Mouse (Mus musculus) lung, embryonic 16.5 days (tissue): Measurements from ENCODE around the gene Ciao2b. TPM values are rescaled to one million over a fixed set of nuclear protein-coding genes. Genes with fewer than 3 reads are reported as not detected.

ENCODE experiments used
- ATAC-seq: fragments of 200-750 bp; cut with Nextera tagmentation; 2 replicates; pipeline ENCODE4 v1.8.0; 2017; ENCODE audit warnings: low read depth, mild to moderate bottlenecking, moderate library complexity
- H3K27ac ChIP-seq: fragments of 300-500 bp; sonication (generic); 2 replicates; pipeline ENCODE4 v1.5.1; 2014; ENCODE audit warnings: mild to moderate bottlenecking, control low read depth, low read length
- H3K27me3 ChIP-seq: fragments of 300-500 bp; sonication (generic); 2 replicates; pipeline ENCODE4 v1.6.1; 2014; ENCODE audit warnings: low read depth, low read length, mixed read lengths; ENCODE audit not compliant: control insufficient read depth, insufficient read depth
- H3K36me3 ChIP-seq: fragments of 300-500 bp; sonication (generic); 2 replicates; pipeline ENCODE4 v1.6.1; 2014; ENCODE audit warnings: low read length; ENCODE audit not compliant: control insufficient read depth, insufficient read depth
- H3K4me1 ChIP-seq: fragments of 300-500 bp; sonication (generic); replicated peaks from 2 replicates; pipeline ENCODE4 v1.6.1; 2014; ENCODE audit warnings: low read length, mixed read lengths; ENCODE audit not compliant: control insufficient read depth, insufficient read depth
- H3K4me2 ChIP-seq: fragments of 300-500 bp; sonication (generic); 2 replicates; pipeline ENCODE4 v1.6.1; 2014; ENCODE audit warnings: low read depth, low read length, control low read depth
- H3K4me3 ChIP-seq: fragments of 300-500 bp; sonication (generic); 2 replicates; pipeline ENCODE4 v1.5.1; 2014; ENCODE audit warnings: mild to moderate bottlenecking, low read length, control low read depth
- H3K9ac ChIP-seq: fragments of 300-500 bp; sonication (generic); 2 replicates; pipeline ENCODE4 v1.6.1; 2014; ENCODE audit warnings: low read length, control low read depth
- H3K9me3 ChIP-seq: fragments of 300-500 bp; sonication (generic); 2 replicates; pipeline ENCODE4 v1.6.1; 2016; ENCODE audit warnings: low read length; ENCODE audit not compliant: control insufficient read depth
- WGBS: fragments of 180-500 bp; shearing (Covaris S2); extraction: QIAGEN DNeasy Blood & Tissue Kit; methylation state at CpG from one replicate; pipeline ENCODE4 v1.1.7; 2014; 5-methylcytosine and 5-hydroxymethylcytosine counted together
- polyA plus RNA-seq: library from polyadenylated mRNA; unstranded; fragments of >200 nt; fragmentation: Nextera tagmentation; extraction: Ambion mirVana; gene quantifications from 2 replicates; pipeline ENCODE4 v1.2.1, GENCODE M21; 2015

Ciao2b gene
- polyA plus RNA-seq, 1 experiment from 2014 or later = 109 TPM

DNA sequence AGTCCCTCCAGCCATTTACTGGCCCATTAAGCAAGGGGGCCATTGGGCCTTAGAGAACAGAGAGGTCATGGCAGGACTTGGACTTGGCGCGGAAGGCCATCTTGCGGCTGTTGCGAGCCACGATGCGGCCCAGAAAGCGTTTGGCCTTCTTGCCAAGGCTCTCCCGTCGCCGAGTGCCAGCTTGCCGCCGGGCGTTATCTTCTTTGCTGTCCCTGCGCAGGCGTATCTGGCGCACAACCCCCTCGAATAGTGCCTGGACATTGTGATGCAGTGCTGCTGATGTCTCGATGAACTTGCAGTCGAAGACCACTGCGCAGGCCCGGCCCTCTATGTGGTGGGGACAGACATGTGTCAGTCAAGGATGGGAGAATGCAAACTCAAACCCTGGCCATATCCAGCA, 13.4 kb downstream of the Ciao2b start:
- Histone ChIP-seq H3K4me2 (no peak overlapping the region), H3K4me1 (peaks cover 15% of the 10 kb centered on the region), H3K27me3 (no peaks in the 10 kb centered on the region; the same call in 1 of the 2 replicates), H3K36me3 (no peaks in the 10 kb centered on the region), H3K9ac (no peak overlapping the region), H3K4me3 (no peak overlapping the region), H3K27ac (no peak overlapping the region), H3K9me3 (no peaks in the 10 kb centered on the region)
- WGBS = 93% methylated on average over 21 of the region's 21 CpGs
- no peak for ATAC-seq

DNA sequence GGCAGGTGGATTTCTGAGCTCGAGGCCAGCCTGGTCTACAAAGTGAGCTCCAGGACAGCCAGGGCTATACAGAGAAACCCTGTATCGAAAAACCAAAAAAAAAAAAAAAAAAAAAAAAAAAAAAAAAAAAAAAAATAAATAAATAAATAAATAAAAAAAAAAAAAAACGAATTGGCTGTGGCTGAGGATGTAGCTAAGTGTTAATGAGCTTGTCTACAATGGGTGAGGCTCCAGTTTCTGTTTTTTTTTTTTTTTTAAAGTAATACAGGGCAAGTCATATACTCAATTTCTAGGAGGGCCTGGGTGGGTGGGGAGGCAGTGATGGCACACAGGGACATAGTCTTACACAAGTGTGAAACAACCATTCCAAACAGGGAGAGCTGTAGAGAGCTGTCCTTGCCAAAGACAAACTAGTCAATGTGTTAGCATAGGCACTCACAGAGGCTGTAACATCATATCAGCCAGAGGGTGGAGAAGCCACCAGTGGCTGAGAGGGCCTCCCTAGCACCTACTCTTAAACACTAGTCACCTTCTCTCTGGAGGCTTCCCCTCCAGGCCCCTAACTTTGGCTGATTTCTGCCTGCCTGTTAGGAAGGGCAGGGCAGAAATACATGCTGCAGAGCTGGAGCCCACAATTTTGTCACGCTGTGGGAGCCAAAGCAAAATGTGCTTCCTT, 14.6 kb downstream of the Ciao2b start:
- Histone ChIP-seq H3K4me3 (no peak overlapping the region), H3K4me1 (peaks cover 15% of the 10 kb centered on the region), H3K36me3 (no peaks in the 10 kb centered on the region), H3K27ac (no peak overlapping the region), H3K9me3 (no peaks in the 10 kb centered on the region), H3K9ac (no peak overlapping the region), H3K4me2 (no peak overlapping the region), H3K27me3 (no peaks in the 10 kb centered on the region; the same call in 1 of the 2 replicates)
- ATAC-seq = no peak
- WGBS = 72% methylated on average over 4 of the region's 4 CpGs

DNA sequence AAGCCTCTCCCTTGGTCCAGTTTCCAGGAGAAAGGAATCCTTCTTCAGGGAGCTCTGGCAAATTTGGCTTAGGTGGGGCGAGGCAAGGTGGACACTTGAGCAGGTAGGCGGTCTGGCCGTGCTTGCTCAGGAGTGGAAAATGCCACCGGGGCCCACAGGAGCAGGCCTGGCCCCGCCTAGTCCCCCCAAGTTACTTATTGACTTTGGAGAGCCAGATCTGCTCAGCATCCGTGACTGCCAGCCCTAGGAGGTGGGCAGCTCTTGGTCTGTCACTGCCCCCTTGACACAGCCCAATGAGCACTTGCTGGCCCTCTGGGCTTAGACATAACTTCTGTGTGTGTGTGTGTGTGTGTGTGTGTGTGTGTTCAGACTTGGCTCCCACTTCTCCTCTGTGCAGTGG, 17.6 kb downstream of the Ciao2b start, which contains the start of gene Cdh16:
Cdh16 (minus strand) TSS at position 236 of the 400 bp plus-strand sequence.
- peak; percentile 93 for ATAC-seq
- 60% methylated on average over 6 of the region's 6 CpGs for WGBS
- Histone ChIP-seq H3K9me3 (no peaks in the 10 kb centered on the region), H3K9ac (peak within 1 kb of the TSS; percentile 42), H3K4me3 (peak within 1 kb of the TSS; percentile 28), H3K27me3 (no peaks in the 10 kb centered on the region), H3K4me2 (peak within 1 kb of the TSS; percentile 39), H3K27ac (peak within 1 kb of the TSS; percentile 91), H3K4me1 (peaks cover 3% of the 10 kb centered on the region; the same call in 1 of the 2 replicates), H3K36me3 (no peaks in the 10 kb centered on the region)

DNA sequence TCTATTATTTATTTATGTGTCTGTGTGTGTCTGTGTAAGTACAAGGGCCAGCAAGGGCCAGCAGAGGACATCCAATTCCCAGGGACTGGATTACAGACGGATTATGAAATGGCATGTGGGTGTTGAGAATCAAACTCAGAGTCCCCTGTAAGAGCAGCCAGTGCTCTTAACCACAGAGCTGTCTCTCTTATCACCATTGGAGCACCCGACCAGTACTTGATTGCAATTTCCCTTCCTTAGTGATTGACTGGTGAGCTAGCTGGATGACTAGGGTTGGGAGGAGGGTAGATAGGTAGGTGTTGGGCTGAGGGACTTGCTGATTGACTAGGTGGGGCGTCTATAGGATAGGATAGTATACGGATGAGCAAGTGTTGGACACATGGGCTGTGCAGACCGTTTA, 21.0 kb downstream of the Ciao2b start:
- Histone ChIP-seq H3K9ac (no peak overlapping the region), H3K27me3 (no peaks in the 10 kb centered on the region), H3K4me2 (no peak overlapping the region), H3K4me3 (no peak overlapping the region), H3K4me1 (peaks cover 3% of the 10 kb centered on the region; the same call in 1 of the 2 replicates), H3K27ac (no peak overlapping the region), H3K9me3 (no peaks in the 10 kb centered on the region), H3K36me3 (no peaks in the 10 kb centered on the region)
- 64% methylated on average over 5 of the region's 5 CpGs for WGBS
- ATAC-seq = no peak

DNA sequence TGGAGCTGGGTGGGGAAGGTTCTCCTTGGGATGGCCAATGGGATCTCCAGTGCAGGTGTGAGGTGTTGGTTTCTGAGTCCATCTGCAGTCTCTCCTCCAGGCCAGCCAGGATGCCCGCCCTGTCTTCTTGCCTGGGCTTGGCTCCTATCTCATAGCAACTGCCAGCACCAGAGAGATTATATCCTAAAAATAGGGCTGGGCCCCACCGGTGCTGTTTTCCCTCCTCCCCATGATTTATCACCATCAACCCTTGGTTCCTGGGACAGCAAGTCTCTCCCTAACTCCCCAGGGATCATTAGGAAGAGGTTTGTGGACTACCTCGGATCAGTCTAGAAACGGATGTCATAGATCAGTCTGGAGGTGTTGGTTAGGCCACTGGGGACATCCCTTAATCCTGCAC, 28.6 kb downstream of the Ciao2b start:
- Histone ChIP-seq H3K9ac (no peak overlapping the region), H3K4me3 (no peak overlapping the region), H3K4me1 (peaks cover 12% of the 10 kb centered on the region), H3K27me3 (no peaks in the 10 kb centered on the region), H3K9me3 (no peaks in the 10 kb centered on the region), H3K4me2 (no peak overlapping the region), H3K27ac (no peak overlapping the region), H3K36me3 (no peaks in the 10 kb centered on the region)
- ATAC-seq = no peak
- WGBS = 55% methylated on average over 4 of the region's 4 CpGs

DNA sequence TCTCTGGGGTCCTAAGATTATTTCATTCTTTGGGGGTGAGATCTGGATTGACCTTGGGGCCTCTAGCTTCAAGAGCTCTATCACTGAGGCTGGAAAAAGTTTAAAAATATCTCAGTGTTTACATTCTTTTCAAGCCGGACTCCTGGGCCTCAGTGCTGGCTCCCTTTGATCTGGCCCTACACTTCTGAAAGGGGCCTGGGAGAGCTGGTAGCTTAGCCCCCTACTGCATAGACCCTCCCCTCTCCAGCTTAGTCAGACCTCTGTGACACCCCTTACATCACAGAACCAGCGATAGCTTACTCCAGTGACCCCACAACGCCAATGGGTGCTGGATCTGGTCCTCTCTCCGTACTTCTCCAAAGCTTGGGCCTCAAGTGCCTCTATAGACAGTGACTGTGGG, 30.2 kb downstream of the Ciao2b start:
- ATAC-seq = peak; percentile 78
- Histone ChIP-seq H3K27ac (peak overlapping the region; percentile 59), H3K4me1 (peaks cover 12% of the 10 kb centered on the region), H3K4me3 (no peak overlapping the region), H3K9ac (0 out of 2 replicates have a peak overlapping the region, but pooled peaks have one; percentile 26), H3K36me3 (no peaks in the 10 kb centered on the region), H3K9me3 (no peaks in the 10 kb centered on the region), H3K27me3 (no peaks in the 10 kb centered on the region), H3K4me2 (peak overlapping the region; percentile 10; the same call in 1 of the 2 replicates)
- WGBS = 6% methylated on average over 4 of the region's 4 CpGs

DNA sequence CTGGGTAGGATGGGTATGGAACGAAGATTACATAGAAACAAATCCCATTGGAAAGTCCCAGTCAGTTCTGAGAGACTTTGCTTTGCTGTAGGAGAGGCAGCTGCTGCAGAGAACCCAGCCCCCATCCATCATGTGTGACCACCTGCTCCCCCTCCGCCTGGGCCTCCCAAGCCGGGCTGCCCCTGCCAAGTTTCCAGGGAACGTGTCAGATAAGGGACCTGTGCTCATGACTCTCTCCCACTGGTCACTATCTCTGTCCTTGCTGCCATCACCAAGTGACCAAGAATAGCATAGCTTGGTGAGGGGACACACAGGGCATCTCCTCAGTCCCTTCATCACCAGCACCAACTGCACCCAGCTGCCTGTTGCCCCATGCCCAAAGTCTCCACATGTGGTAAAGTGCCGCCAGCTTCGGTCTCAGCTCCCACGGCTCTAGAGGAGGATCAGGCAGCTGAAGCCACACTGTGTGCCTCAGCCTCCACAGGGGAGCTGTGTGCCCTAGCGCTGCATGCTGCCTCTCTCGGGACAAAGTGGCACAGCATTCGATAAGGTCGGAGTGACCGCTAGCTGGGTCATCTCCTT, 31.5 kb downstream of the Ciao2b start:
- Histone ChIP-seq H3K9me3 (no peaks in the 10 kb centered on the region), H3K36me3 (no peaks in the 10 kb centered on the region), H3K4me3 (no peak overlapping the region), H3K4me1 (peaks cover 12% of the 10 kb centered on the region), H3K9ac (0 out of 2 replicates have a peak overlapping the region, but pooled peaks have one; percentile 33), H3K27me3 (no peaks in the 10 kb centered on the region), H3K4me2 (no peak overlapping the region), H3K27ac (no peak overlapping the region)
- no peak for ATAC-seq
- WGBS = 62% methylated on average over 12 of the region's 12 CpGs

DNA sequence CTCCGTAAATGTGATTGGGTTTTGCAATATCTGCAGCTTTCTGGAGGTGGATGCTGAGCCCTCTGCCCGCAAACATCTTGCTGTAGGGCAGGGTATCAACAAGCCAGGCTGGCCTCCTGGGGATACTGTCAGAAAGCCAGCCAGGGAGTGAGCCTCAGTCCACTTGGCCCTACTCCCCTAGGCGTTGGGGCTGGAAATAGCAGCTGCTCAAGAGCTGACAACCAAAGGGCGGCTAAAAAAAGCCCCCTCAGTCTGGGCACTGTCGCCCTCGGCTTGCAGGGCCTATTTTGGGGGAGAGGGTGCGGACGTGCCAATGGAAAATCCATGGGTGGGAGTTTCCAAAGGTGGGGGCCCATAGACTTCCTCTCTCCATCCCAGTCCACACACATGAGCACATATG, 32.5 kb downstream of the Ciao2b start:
- Histone ChIP-seq H3K4me1 (peaks cover 12% of the 10 kb centered on the region), H3K27me3 (no peaks in the 10 kb centered on the region), H3K4me2 (no peak overlapping the region), H3K27ac (no peak overlapping the region), H3K4me3 (no peak overlapping the region), H3K9me3 (no peaks in the 10 kb centered on the region), H3K36me3 (no peaks in the 10 kb centered on the region), H3K9ac (no peak overlapping the region)
- no peak for ATAC-seq
- WGBS = 67% methylated on average over 8 of the region's 8 CpGs

DNA sequence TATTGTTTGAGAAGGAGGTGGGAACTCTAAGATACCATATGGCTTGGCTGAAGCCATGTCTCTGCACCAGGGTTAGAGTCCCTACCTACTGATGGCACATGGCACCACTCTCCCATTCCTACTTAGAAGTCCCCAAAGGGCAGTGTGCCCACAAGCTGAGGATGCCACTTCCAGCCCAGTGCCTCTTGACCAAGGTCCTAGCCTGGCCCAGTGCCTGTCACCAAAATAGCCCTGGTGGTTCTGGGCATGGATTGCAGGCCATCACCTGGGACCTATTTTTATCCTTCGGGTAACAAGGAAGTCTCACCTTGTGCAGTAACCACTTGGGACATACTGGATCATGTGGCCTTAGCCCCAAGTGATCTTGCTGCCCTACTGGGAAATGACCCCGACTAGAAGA, 33.8 kb downstream of the Ciao2b start:
- no peaks in the 10 kb centered on the region for H3K27me3 ChIP-seq
- H3K36me3 ChIP-seq = no peaks in the 10 kb centered on the region
- no peak overlapping the region for H3K27ac ChIP-seq
- H3K9ac ChIP-seq = no peak overlapping the region
- no peak overlapping the region for H3K4me2 ChIP-seq
- H3K4me1 ChIP-seq = peaks cover 12% of the 10 kb centered on the region
- H3K9me3 ChIP-seq = no peaks in the 10 kb centered on the region
- no peak overlapping the region for H3K4me3 ChIP-seq
- ATAC-seq = no peak
- WGBS = 79% methylated on average over 2 of the region's 2 CpGs
